In the genomic region with DNA sequence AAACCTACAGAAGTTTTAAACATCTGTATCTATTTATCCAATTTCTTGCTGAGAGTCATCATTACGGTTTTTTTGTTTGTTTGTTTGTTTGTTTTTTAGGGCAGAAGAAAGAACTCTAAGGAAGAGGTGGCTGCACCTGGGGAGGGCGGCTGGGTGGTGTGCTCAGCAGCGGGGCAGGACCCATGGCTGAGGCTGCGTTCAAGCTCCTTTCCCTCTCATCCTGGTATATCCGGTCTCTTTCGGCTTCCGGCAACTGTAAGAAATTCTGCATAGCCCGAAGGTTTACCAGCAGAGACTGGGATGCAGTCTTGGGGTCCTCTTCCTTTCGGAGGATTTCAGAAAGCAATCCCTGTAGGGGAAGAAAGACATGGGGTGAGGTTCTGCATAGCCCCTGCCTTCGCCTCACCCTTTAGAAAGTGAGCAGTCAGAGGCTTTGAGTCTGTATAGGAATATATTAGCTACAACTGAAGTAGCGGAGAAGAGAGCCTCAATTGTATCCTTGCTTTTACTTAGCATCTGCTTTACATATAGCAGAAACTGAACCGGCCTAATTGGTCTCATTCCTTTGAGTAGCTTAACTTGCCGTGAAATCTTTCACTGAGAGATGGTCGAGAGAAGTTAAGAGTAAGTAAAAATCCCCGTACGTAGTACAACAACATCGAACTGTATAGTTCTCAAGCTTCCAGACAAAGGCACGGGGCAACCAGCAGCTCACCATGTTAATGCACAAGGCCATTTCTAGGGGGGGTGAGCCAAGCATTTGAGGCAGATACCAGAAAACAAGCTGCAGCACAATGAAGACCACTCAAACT, we compare ENCODE assay signal across 14 mouse cellular contexts. TPM values are rescaled to one million over a fixed set of nuclear protein-coding genes. Genes with fewer than 3 reads are reported as not detected.
DNase-seq lines count a peak whose midpoint lies in the region; ATAC-seq lines count a peak whose summit lies in the region.
"Had no signal": no experiment of that assay in that cellular context is flagged by ENCODE, and none has a peak within 500 bp of the region (broad histone marks: within the 10 kb centered on the region; RNA-seq: fewer than 3 reads in every experiment).

No protein-coding gene starts in this region.

- 74% methylated on average over 18 of the region's 18 CpGs for WGBS in hindbrain, embryonic 11.5 days
- WGBS in hindbrain, embryonic 10.5 days: 77% methylated on average over 18 of the region's 18 CpGs
- 56% methylated on average over 18 of the region's 18 CpGs for WGBS in forebrain, embryonic 11.5 days
- WGBS in hindbrain, embryonic 15.5 days: 59% methylated on average over 18 of the region's 18 CpGs
- 57% methylated on average over 18 of the region's 18 CpGs for WGBS in neural tube, embryonic 12.5 days

- H3K4me1 ChIP-seq in hindbrain, embryonic 11.5 days (replicated peaks; ENCODE audit: control insufficient read depth, insufficient read depth, low read length): no peaks in the 10 kb centered on the region
- H3K4me1 ChIP-seq in hindbrain, embryonic 10.5 days (replicated peaks): no peaks in the 10 kb centered on the region
- 0 out of 2 replicates have a peak, but pooled peaks cover 3% of the 10 kb centered on the region for H3K4me1 ChIP-seq in forebrain, embryonic 11.5 days (replicated peaks; ENCODE audit: control insufficient read depth, insufficient read depth, low read length)
- H3K4me1 ChIP-seq in hindbrain, embryonic 15.5 days (replicated peaks): no peaks in the 10 kb centered on the region
- 0 out of 2 replicates have a peak, but pooled peaks cover 3% of the 10 kb centered on the region for H3K4me1 ChIP-seq in neural tube, embryonic 12.5 days
- H3K4me1 ChIP-seq: heart, embryonic 15.5 days had no signal

- peak overlapping the region; percentile 39; the same call in 1 of the 2 replicates for H3K27ac ChIP-seq in hindbrain, embryonic 11.5 days (ENCODE audit: low read depth, low read length)
- no peak overlapping the region for H3K27ac ChIP-seq in hindbrain, embryonic 10.5 days
- H3K27ac ChIP-seq in forebrain, embryonic 11.5 days (ENCODE audit: low read depth, low read length): no peak overlapping the region
- H3K27ac ChIP-seq in hindbrain, embryonic 15.5 days (replicated peaks): no peak overlapping the region
- H3K27ac ChIP-seq in neural tube, embryonic 12.5 days: no peak overlapping the region
- H3K27ac ChIP-seq: heart, embryonic 15.5 days; limb, embryonic 13.5 days had no signal

- peak; percentile 88 for ATAC-seq in hindbrain, embryonic 11.5 days (ENCODE audit: low FRiP score)
- ATAC-seq in forebrain, embryonic 11.5 days (replicated peaks; ENCODE audit: low FRiP score): peak; percentile 90
- peak; percentile 63 for ATAC-seq in hindbrain, embryonic 15.5 days (ENCODE audit: low FRiP score, low read depth)
- peak; percentile 91 for ATAC-seq in neural tube, embryonic 12.5 days (ENCODE audit: low FRiP score, low read depth)
- ATAC-seq: activated CD4-positive, CD25-positive, alpha-beta regulatory T cell, adult 4 months had no signal

- H3K9ac ChIP-seq in hindbrain, embryonic 11.5 days (ENCODE audit: low read depth, low read length): no peak overlapping the region
- no peak overlapping the region for H3K9ac ChIP-seq in forebrain, embryonic 11.5 days (ENCODE audit: low read length)
- H3K9ac ChIP-seq in hindbrain, embryonic 15.5 days: no peak overlapping the region
- no peak overlapping the region for H3K9ac ChIP-seq in neural tube, embryonic 12.5 days
- H3K9ac ChIP-seq: heart, embryonic 15.5 days; limb, embryonic 13.5 days had no signal

- H3K9me3 ChIP-seq in hindbrain, embryonic 11.5 days (ENCODE audit: control insufficient read depth, low read length): no peaks in the 10 kb centered on the region
- no peaks in the 10 kb centered on the region for H3K9me3 ChIP-seq in hindbrain, embryonic 10.5 days
- no peaks in the 10 kb centered on the region for H3K9me3 ChIP-seq in forebrain, embryonic 11.5 days (ENCODE audit: control insufficient read depth, low read length)
- H3K9me3 ChIP-seq in hindbrain, embryonic 15.5 days: no peaks in the 10 kb centered on the region
- no peaks in the 10 kb centered on the region for H3K9me3 ChIP-seq in neural tube, embryonic 12.5 days
- H3K9me3 ChIP-seq: heart, embryonic 15.5 days; limb, embryonic 13.5 days had no signal

- no peak overlapping the region for H3K4me3 ChIP-seq in hindbrain, embryonic 11.5 days (ENCODE audit: low read depth, low read length)
- no peak overlapping the region for H3K4me3 ChIP-seq in hindbrain, embryonic 10.5 days
- no peak overlapping the region for H3K4me3 ChIP-seq in forebrain, embryonic 11.5 days (ENCODE audit: low read depth, low read length)
- no peak overlapping the region for H3K4me3 ChIP-seq in hindbrain, embryonic 15.5 days
- no peak overlapping the region for H3K4me3 ChIP-seq in neural tube, embryonic 12.5 days
- H3K4me3 ChIP-seq: heart, embryonic 15.5 days; limb, embryonic 13.5 days had no signal

- H3K36me3 ChIP-seq in hindbrain, embryonic 11.5 days (ENCODE audit: control insufficient read depth, insufficient read depth, low read length): 0 out of 2 replicates have a peak, but pooled peaks cover 2% of the 10 kb centered on the region
- peaks cover 42% of the 10 kb centered on the region for H3K36me3 ChIP-seq in hindbrain, embryonic 10.5 days
- no peaks in the 10 kb centered on the region for H3K36me3 ChIP-seq in forebrain, embryonic 11.5 days (ENCODE audit: control insufficient read depth, insufficient read depth, low read length)
- H3K36me3 ChIP-seq in hindbrain, embryonic 15.5 days: no peaks in the 10 kb centered on the region
- peaks cover 7% of the 10 kb centered on the region for H3K36me3 ChIP-seq in neural tube, embryonic 12.5 days
- H3K36me3 ChIP-seq: heart, embryonic 15.5 days; limb, embryonic 13.5 days had no signal

- no peaks in the 10 kb centered on the region for H3K27me3 ChIP-seq in hindbrain, embryonic 11.5 days (ENCODE audit: control insufficient read depth, insufficient read depth, low read length)
- no peaks in the 10 kb centered on the region for H3K27me3 ChIP-seq in hindbrain, embryonic 10.5 days (ENCODE audit: insufficient read depth, poor library complexity, severe bottlenecking)
- no peaks in the 10 kb centered on the region for H3K27me3 ChIP-seq in forebrain, embryonic 11.5 days (ENCODE audit: control insufficient read depth, insufficient read depth, low read length)
- H3K27me3 ChIP-seq in hindbrain, embryonic 15.5 days: no peaks in the 10 kb centered on the region
- H3K27me3 ChIP-seq in neural tube, embryonic 12.5 days (replicated peaks): no peaks in the 10 kb centered on the region
- H3K27me3 ChIP-seq: heart, embryonic 15.5 days; limb, embryonic 13.5 days had no signal

- no peak for DNase-seq in hindbrain, embryonic 11.5 days (ENCODE audit: low spot score)
- no peak for DNase-seq in hindbrain, embryonic 10.5 days (ENCODE audit: low spot score)
- no peak for DNase-seq in forebrain, embryonic 11.5 days (ENCODE audit: low spot score)
- DNase-seq in kidney, adult 11 months: no peak
- DNase-seq in thymus, postnatal 10 days (ENCODE audit: low spot score in 2 of 2): no peak
- DNase-seq in natural killer cell, adult 2 months (ENCODE audit: low spot score in 2 of 2): no peak
- DNase-seq: adrenal gland, postnatal 25 days; cerebellum, postnatal 14 days; lung, postnatal 36 days had no signal

- no peak overlapping the region for H3K4me2 ChIP-seq in hindbrain, embryonic 11.5 days (replicated peaks; ENCODE audit: low read depth, low read length)
- H3K4me2 ChIP-seq in forebrain, embryonic 11.5 days (ENCODE audit: low read depth, low read length, severe bottlenecking): no peak overlapping the region
- no peak overlapping the region; the same call in 1 of the 2 replicates for H3K4me2 ChIP-seq in hindbrain, embryonic 15.5 days
- 0 out of 2 replicates have a peak overlapping the region, but pooled peaks have one; percentile 7 for H3K4me2 ChIP-seq in neural tube, embryonic 12.5 days (replicated peaks)
- H3K4me2 ChIP-seq: heart, embryonic 15.5 days; limb, embryonic 13.5 days had no signal

RNA-seq across cellular contexts. Expression of a gene that starts 57.8 kb away (rescaled TPM):
- polyA plus RNA-seq in hindbrain, embryonic 11.5 days (2014; fragmentation: Nextera tagmentation; extraction: Ambion mirVana): 29.5 and 32.0 TPM in 2 replicates
- 20.1 and 21.2 TPM in 2 replicates for polyA plus RNA-seq in hindbrain, embryonic 10.5 days (2016; fragmentation: Nextera tagmentation; extraction: Ambion mirVana)
- polyA plus RNA-seq in forebrain, embryonic 11.5 days (2014; fragmentation: Nextera tagmentation; extraction: Ambion mirVana): 31.8 and 33.6 TPM in 2 replicates
- 33.5 and 34.4 TPM in 2 replicates for polyA plus RNA-seq in hindbrain, embryonic 15.5 days (2015; fragmentation: Nextera tagmentation; extraction: Ambion mirVana)
- polyA plus RNA-seq in neural tube, embryonic 12.5 days (2016; fragmentation: Nextera tagmentation; extraction: Ambion mirVana): 36.5 and 37.1 TPM in 2 replicates
